Mouse (Mus musculus): ENCODE results near the gene Psmb11.
A peak's percentile ranks its signal among the peaks of the same experiment; 100 is the strongest.
"Not testable (repeated sequence)": the region's sequence is repeated elsewhere in the genome, so short reads cannot be mapped to it uniquely, and the experiment has no call there.

Gene Psmb11

GRCm38 (mm10) chr14:54603686-54604085, 17.5 kb upstream of the Psmb11 start:
- peak in 1 of 2 experiments; percentile 62 for DNase-seq

- peak; percentile 88 to 90 for DNase-seq
Observed at GRCm38 (mm10) chr14:54605752-54606321, 15.4 kb upstream of the Psmb11 start, which contains the start of gene 4931414P19Rik. Gene 4931414P19Rik, minus strand, starts transcription at chr14:54605993.

- DNase-seq, result no peak
Observed at GRCm38 (mm10) chr14:54607226-54607625, 14.0 kb upstream of the Psmb11 start.

DNA sequence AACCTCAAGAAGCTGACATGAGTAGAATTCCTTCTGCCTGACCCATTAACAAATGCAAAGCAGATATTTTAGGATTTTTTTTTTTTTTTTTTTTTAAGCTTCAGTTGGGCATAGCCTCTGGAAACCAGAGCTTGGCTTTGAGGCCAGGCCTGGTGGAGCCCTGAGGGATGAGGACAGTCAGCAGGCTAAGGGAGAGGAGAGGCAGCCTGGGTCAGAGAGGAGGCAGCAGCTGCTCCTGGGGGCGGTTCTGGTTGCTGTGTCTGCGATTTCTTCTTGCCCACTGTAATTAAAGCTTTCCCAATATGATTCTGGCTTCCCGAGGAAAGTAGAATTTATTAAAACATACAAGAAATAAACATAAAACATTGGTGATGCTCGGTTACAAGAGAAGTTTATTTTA, 12.0 kb upstream of the Psmb11 start:
- no peak for DNase-seq

DNA sequence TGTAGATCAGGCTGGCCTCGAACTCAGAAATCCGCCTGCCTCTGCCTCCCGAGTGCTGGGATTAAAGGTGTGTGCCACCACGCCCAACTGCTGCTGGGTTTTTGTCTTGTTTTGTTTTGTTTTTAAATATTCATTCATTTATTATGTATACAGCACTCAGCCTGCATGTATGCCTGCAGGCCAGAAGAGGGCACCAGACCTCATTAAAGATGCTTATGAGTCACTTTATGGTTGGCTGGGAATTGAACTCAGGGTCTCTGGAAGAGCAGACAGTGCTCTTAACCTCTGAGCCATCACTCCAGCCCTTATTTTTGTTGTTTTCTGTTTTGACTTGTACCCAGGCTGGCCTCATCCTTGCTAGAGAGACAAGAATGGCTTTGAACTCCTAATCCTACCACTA, 11.3 kb upstream of the Psmb11 start:
- peak in 1 of 2 experiments; percentile 57 for DNase-seq

DNA sequence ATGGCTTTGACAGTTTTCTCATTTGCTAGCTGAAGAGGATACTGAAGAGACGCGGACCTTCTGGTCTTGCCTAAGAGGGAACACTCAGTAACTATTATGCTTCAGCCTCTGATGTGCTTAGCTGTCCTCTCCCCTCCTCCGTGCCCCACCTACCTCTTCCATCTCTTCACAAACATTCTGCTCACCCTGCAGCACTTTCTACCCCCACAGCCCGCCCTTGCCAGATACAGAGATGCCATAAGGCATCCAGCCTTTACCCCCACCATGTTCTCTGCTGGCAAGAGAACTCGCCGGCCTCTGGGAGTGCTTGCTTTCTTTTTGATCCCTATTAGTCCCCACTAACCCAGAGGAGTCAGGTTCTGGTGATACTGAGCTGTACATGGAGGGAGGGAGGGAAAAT, 10.6 kb upstream of the Psmb11 start:
- no peak for DNase-seq

- not testable (repeated sequence) for DNase-seq
Observed at GRCm38 (mm10) chr14:54614130-54614529, 7.1 kb upstream of the Psmb11 start.

DNA sequence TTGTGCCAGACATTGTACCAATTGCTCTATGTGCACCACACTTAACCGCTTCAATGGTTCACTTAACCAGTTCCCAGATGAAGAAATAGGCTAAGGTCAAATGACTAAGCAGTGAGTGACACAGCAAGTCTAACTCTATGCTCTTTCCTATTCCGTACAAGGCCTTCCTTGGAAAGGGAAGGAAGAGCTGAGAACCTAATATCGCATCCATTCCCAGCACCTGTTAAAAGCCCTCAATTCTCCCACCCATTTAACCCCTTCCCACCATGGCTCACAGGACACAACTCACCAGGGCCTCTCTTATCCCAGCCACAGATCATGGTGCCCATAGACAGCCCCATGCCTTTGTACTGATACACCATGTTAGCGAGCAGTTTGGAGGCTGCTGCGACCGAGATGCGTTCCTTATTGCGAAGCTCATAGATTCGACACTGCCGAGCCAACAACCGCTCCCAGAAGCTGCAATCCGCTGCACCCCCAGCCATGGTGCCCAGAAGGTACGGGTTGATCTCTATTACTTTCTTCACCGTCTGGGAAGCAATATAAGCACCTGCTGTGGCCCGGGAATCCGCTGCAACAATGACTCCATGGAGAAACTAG, 4.9 kb upstream of the Psmb11 start:
- DNase-seq, result no peak

DNA sequence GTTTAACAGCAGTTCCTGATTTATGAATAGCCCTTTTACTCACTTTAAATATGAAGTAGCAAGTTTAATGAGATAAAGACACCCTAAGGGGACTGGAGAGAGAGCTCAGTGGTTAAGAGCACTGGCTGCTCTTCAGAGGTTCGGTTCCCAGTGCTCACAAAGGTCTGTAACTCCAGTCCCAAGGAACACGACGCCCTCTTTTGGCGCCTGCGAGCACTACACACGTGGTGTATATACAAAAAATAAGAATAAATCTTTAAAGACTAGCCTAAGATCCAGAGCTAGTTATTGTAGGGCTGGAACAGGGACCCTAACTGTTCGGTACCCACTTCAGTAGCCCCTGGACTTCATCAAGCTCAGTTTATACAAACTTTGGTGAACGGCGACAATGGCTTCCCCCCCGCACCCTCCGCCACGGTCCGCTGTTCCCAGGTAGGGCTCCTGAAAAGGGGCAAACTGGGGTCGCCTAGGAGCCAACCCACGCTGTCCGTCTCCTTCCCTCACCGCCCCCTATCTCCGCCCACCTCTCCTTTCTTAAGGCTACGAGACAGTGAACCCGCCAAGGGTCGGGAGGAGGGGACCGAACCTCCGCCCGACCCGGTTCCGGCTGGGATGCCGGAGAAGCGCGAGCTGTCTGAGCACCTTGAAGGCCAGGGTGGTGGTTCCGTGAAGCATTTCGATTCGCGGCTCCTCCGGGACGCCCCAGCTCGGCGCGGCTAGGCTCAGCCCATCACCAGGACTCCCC, 3.9 kb upstream of the Psmb11 start:
- peak in 1 of 2 experiments; percentile 56 for DNase-seq

DNA sequence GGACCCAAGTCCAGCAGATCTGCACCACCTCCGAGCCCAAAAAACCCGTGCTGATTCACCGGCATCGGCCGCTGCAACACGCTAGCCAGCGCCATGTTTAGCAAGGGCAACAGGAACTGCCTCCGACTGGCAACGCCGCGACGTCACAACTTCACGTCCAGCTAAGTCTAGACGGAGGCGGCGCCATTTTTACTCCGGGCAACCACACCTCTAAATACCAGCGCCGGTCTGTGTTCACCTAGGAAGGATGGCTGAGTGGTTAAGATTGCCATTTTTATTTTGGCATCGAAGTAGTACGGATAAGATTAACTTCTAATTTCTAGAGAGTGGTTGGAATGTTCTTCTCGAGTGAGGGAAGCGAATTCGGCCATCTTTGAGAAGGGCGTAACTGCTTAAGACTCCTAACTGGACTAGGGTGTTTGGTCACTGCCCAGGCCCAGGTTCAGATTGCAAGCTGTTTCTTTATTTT, 3.3 kb upstream of the Psmb11 start, which contains the start of gene Psmb5:
TSS of gene Psmb5 (minus strand) at position 126 of the 469 bp plus-strand sequence.
- peak; percentile 91 for DNase-seq

DNA sequence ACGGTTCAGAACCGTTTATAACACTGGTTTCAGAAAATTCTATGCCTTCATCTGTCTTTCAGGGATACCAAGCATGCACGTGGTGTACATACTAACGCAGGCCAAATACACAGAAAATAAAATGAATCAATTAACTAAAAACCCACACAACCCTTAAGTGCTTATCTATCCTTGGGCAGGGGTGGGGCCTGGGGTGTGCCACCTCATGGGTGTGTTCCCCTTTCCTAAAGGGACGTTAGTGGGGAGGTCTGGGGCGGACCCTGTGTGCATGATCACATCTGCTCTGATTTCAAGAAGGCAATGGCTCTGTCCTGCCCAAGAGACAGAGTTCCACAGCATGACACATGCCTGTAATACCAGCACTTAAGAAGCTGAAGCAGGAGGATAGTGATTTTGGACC, 2.1 kb downstream of the Psmb11 start:
- no peak for DNase-seq

DNA sequence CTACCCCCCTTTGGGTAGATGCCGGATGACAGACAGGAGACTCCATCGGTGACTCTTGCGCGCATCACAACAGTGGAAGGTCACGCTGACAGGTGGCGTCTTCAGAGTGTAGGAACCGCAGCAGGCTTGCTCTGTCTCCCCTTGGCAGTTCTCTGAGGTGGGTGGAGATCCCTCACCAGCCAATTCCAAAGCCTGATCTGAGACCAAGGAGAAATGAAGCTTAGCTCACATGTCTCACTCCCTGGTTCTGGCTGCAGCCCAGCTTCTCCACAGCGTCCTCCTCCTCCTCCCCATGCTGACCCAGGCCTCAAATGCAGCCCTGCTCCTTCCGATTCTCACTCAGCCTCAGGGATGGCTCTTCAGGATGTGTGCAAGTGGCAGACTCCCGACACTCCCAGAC, 3.7 kb downstream of the Psmb11 start:
- peak in 1 of 2 experiments; percentile 66 for DNase-seq

DNA sequence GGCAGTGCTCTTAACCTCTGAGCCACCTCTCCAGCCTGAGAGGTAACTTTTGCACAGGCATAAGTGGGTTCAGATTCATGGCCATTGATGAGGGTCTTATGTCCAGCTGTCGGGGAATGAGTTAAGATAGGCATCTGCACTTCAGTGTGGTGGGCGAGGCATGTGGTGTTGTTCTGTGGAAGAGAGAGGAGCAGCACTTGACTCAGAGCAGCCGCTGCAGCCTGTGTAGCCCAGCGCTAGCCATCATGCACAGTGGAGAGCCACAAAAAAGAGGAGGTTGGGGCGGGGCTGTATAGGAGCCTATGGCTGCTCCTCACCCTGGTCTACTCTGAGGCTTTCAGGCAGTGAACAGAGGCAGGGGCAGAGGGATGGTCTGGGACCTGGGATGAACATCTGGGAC, 6.9 kb downstream of the Psmb11 start:
- no peak for DNase-seq

DNA sequence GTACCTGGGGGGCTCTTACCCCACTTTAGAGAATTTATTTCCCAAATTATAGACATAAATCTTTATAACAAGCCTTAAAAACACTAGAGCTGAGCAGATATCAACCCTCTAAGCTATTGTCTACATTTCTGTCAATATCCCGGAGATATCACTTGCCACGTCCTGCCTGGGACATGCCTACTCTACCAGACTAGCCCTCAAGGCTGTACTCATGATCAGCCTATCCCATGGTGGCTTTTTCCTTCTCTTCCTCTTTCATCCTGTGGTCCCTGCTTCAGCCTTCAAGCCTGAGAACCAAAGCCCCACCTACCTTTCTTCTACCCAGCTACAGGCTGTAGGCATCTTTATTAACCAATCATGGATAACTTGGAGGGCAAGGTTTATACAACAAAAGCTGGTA, 8.6 kb downstream of the Psmb11 start:
- no peak for DNase-seq

DNA sequence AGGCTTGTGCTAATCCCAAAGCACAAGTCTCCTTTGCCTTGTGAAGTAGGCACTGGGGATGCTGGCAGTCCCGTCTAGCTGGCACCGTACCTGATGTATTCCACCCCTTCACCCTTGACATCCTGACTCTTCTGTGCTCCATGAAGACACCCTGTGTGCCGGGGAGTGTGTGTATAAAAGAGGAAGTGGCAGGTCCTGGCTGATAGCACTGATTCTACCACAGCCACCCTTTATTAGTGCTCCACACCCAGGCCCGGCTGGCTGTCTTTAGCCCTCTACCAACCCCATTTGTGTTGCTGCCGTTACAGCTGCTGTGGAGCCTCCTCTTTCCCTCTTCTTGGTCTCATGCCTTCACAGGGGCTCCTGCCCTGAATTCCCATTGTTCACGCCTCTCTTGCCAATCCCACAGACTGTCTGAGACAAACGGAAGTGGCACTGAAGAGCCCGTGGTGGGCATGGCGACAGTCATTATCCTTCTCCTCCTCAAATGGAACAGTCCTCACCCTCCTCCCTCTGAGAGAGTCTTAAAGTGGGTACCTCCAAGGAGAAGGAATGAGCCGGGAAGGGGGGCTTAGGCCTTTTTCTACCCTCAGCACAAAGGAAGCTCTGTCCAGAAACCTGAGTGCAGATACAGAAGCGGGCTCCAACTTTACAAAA, 9.5 kb downstream of the Psmb11 start:
- DNase-seq, result no peak

- DNase-seq, result no peak
Observed at GRCm38 (mm10) chr14:54631240-54631599, 10.0 kb downstream of the Psmb11 start.

DNA sequence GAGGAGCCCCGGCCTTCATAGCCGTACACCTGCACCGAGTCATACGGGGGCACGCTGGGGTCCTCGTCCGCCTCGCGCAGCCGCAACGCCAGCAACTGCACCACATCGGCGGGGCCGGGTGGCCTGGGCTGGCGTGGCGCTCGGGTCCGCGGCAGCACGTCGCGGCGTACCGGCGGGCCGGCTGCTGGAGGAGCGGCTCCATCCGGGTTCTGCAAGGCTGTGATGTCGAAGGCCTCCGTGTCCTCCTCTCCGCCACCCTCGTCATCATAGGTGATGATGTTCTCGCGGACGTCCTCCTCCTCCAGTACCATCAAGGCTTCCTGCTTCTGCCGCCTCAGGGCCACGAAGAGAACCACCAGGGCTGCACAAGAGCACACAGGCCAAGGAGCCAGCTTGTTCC, 11.0 kb downstream of the Psmb11 start:
- no peak for DNase-seq

GRCm38 (mm10) chr14:54634182-54634581, 12.9 kb downstream of the Psmb11 start:
- DNase-seq, result no peak

- peak; percentile 65 to 77 for DNase-seq
Observed at GRCm38 (mm10) chr14:54636954-54637353, 15.7 kb downstream of the Psmb11 start.

- DNase-seq, result no peak
Observed at GRCm38 (mm10) chr14:54638210-54638609, 17.0 kb downstream of the Psmb11 start.

- no peak for DNase-seq
Observed at GRCm38 (mm10) chr14:54640121-54640520, 18.9 kb downstream of the Psmb11 start.

- DNase-seq, result no peak
Observed at GRCm38 (mm10) chr14:54640946-54641304, 19.7 kb downstream of the Psmb11 start, which contains the start of gene Gm17606. Gene Gm17606, plus strand, starts transcription at chr14:54640952.

- peak; percentile 94 to 97 for DNase-seq
Observed at GRCm38 (mm10) chr14:54641305-54641969, 20.2 kb downstream of the Psmb11 start, which contains the start of gene Cdh24. Gene Cdh24, minus strand, starts transcription at chr14:54641364.

All from cerebellum, postnatal 14 days (tissue).